Mouse (Mus musculus): Measurements from ENCODE around the gene Fam32a. TPM values are rescaled to one million over a fixed set of nuclear protein-coding genes. Genes with fewer than 3 reads are reported as not detected.
A peak's percentile ranks its signal among the peaks of the same experiment; 100 is the strongest.

Fam32a gene
- polyA plus RNA-seq (2012; rRNA removed): 77.5 and 79.3 TPM in 2 replicates

GRCm38 (mm10) chr8:72219541-72220363 lies at the start of gene Fam32a:
Gene Fam32a, plus strand, starts transcription at chr8:72219730.
- DNase-seq (ENCODE audit: extremely low spot score in 1 of 2, low spot score in 1 of 2): peak; percentile 84 to 91

GRCm38 (mm10) chr8:72177346-72177925 lies 42.1 kb upstream of the Fam32a start:
- peak; percentile 35 to 87 for DNase-seq (ENCODE audit: extremely low spot score in 1 of 2, low spot score in 1 of 2)

- DNase-seq (ENCODE audit: extremely low spot score in 1 of 2, low spot score in 1 of 2): no peak
These were observed 35.9 kb upstream of the Fam32a start for GRCm38 (mm10) chr8:72183554-72184202.

- DNase-seq (ENCODE audit: extremely low spot score in 1 of 2, low spot score in 1 of 2): no peak
These were observed 31.7 kb upstream of the Fam32a start for GRCm38 (mm10) chr8:72187793-72188331.

GRCm38 (mm10) chr8:72189417-72190214 lies 29.9 kb upstream of the Fam32a start, which contains the start of gene Hsh2d:
Gene Hsh2d, plus strand, starts transcription at chr8:72189638.
- no peak for DNase-seq (ENCODE audit: extremely low spot score in 1 of 2, low spot score in 1 of 2)

- DNase-seq (ENCODE audit: extremely low spot score in 1 of 2, low spot score in 1 of 2): no peak
These were observed 29.4 kb upstream of the Fam32a start for GRCm38 (mm10) chr8:72190215-72190539.

- no peak for DNase-seq (ENCODE audit: extremely low spot score in 1 of 2, low spot score in 1 of 2)
These were observed 27.5 kb upstream of the Fam32a start for GRCm38 (mm10) chr8:72192065-72192464.

- no peak for DNase-seq (ENCODE audit: extremely low spot score in 1 of 2, low spot score in 1 of 2)
These were observed 21.5 kb upstream of the Fam32a start for GRCm38 (mm10) chr8:72197997-72198396.

- DNase-seq (ENCODE audit: extremely low spot score in 1 of 2, low spot score in 1 of 2): no peak
These were observed 10.9 kb upstream of the Fam32a start for GRCm38 (mm10) chr8:72208582-72208981.

- no peak for DNase-seq (ENCODE audit: extremely low spot score in 1 of 2, low spot score in 1 of 2)
These were observed 9.3 kb upstream of the Fam32a start for GRCm38 (mm10) chr8:72210222-72210621.

- no peak for DNase-seq (ENCODE audit: extremely low spot score in 1 of 2, low spot score in 1 of 2)
These were observed 8.8 kb upstream of the Fam32a start for GRCm38 (mm10) chr8:72210710-72211109.

GRCm38 (mm10) chr8:72211846-72212245 lies 7.7 kb upstream of the Fam32a start:
- DNase-seq (ENCODE audit: extremely low spot score in 1 of 2, low spot score in 1 of 2): no peak

GRCm38 (mm10) chr8:72212751-72213150 lies 6.8 kb upstream of the Fam32a start, which contains the start of gene Cib3:
Gene Cib3, minus strand, starts transcription at chr8:72212837.
- no peak for DNase-seq (ENCODE audit: extremely low spot score in 1 of 2, low spot score in 1 of 2)

- DNase-seq (ENCODE audit: extremely low spot score in 1 of 2, low spot score in 1 of 2): no peak
These were observed 6.0 kb upstream of the Fam32a start, which contains the start of gene Gm11034 for GRCm38 (mm10) chr8:72213536-72213935. Gene Gm11034, minus strand, starts transcription at chr8:72213636.

- no peak for DNase-seq (ENCODE audit: extremely low spot score in 1 of 2, low spot score in 1 of 2)
These were observed 4.5 kb upstream of the Fam32a start for GRCm38 (mm10) chr8:72215060-72215459.

- no peak for DNase-seq (ENCODE audit: extremely low spot score in 1 of 2, low spot score in 1 of 2)
These were observed 3.7 kb upstream of the Fam32a start for GRCm38 (mm10) chr8:72215871-72216270.

- no peak for DNase-seq (ENCODE audit: extremely low spot score in 1 of 2, low spot score in 1 of 2)
These were observed 569 bp upstream of the Fam32a start for GRCm38 (mm10) chr8:72218781-72219540.

GRCm38 (mm10) chr8:72220758-72221157 lies 1.2 kb downstream of the Fam32a start:
- DNase-seq (ENCODE audit: extremely low spot score in 1 of 2, low spot score in 1 of 2): no peak

- DNase-seq (ENCODE audit: extremely low spot score in 1 of 2, low spot score in 1 of 2): no peak
These were observed 3.1 kb downstream of the Fam32a start for GRCm38 (mm10) chr8:72222656-72223055.

Measured in frontal cortex, adult 2 months (tissue).